Mouse (Mus musculus) small intestine, adult 2 months (tissue): Measurements from ENCODE around the gene Bpifb6.

Source experiments
- CTCF ChIP-seq: fragments of 200-500 bp; IDR thresholded peaks from 2 replicates; pipeline ENCODE4 v1.5.1; 2012; ENCODE audit warnings: low read depth, mild to moderate bottlenecking, control low read depth, inconsistent platforms, low read length, moderate library complexity, mixed read lengths; ENCODE audit not compliant: insufficient replicate concordance, insufficient read length; ENCODE audit errors: extremely low read depth
- POLR2A ChIP-seq: fragments of 200-500 bp; IDR thresholded peaks from 2 replicates; pipeline ENCODE4 v1.6.1; 2012; ENCODE audit warnings: low read depth, mild to moderate bottlenecking, control low read depth, inconsistent platforms, low read length, moderate library complexity

DNA sequence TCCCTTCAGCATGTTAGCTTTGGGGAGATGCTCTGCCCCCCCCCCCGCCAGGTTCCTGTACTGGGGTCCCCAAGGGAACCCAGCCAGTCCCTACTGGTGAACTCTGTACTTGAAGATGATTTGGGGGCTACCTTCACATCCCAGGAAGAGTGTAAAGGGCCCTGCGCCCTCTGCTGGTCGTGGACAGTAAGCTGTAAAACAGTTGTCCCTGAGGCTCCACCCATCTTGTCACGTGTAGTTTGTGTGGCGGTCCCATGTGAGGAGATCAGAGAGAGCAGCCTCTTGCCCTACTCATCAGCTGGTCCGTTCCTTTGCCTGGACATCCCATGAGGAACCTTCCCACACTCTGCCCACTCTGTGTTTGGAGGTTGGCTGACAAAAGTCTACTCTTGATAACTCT, 53.6 kb downstream of the Bpifb6 start:
- TF ChIP-seq POLR2A: no peak
- peak; percentile 47; the same call in 1 of the 2 replicates for TF ChIP-seq CTCF
